In the genomic region with DNA sequence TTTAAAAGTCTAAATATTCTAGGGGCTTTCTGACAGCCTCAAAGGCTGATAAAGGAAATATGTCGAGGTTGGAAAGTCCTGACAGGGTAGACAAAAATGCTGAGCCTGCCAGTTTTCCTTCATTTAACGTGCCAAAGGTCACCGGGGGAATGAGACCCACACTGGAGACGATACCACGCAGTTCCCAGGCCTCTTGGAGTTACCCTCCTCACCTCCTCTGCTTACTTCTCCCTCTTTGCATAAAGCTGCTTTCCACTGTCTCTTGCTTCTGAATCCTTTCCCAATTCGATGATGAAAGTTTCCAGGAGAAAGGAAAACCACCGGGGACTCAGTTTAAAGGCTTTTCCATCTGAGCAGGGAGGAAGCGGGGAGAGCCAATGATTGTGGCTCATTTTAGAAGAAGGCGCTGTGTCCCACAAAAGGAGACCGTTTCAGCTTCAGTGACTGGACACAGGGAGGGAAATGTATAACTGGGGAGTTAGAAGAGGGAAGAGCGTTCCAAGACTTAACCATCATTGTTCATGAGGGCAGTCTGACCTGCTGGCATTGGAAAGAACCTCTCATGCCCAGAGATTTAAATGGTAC, we compare ENCODE assay signal across 14 mouse cellular contexts.
DNase-seq lines count a peak whose midpoint lies in the region; ATAC-seq and TF ChIP-seq lines count a peak whose summit lies in the region.
"Had no signal": no experiment of that assay in that cellular context is flagged by ENCODE, and none has a peak within 500 bp of the region (broad histone marks: within the 10 kb centered on the region; RNA-seq: fewer than 3 reads in every experiment).

No protein-coding gene starts in this region.

- no peaks in the 10 kb centered on the region for H3K27me3 ChIP-seq in hindbrain, embryonic 11.5 days (ENCODE audit: control insufficient read depth, insufficient read depth, low read length)
- H3K27me3 ChIP-seq in hindbrain, embryonic 12.5 days: no peaks in the 10 kb centered on the region
- H3K27me3 ChIP-seq in forebrain, embryonic 11.5 days (ENCODE audit: control insufficient read depth, insufficient read depth, low read length): no peaks in the 10 kb centered on the region
- H3K27me3 ChIP-seq: embryonic facial prominence, embryonic 13.5 days; neural tube, embryonic 13.5 days had no signal

- WGBS in hindbrain, embryonic 11.5 days: 59% methylated on average over 11 of the region's 11 CpGs
- 60% methylated on average over 11 of the region's 11 CpGs for WGBS in hindbrain, embryonic 12.5 days
- 68% methylated on average over 11 of the region's 11 CpGs for WGBS in forebrain, embryonic 11.5 days
- WGBS in lung, adult 2 months: 61% methylated on average over 11 of the region's 11 CpGs

- no peak overlapping the region for H3K4me3 ChIP-seq in hindbrain, embryonic 11.5 days (ENCODE audit: low read depth, low read length)
- H3K4me3 ChIP-seq in hindbrain, embryonic 12.5 days: no peak overlapping the region
- no peak overlapping the region for H3K4me3 ChIP-seq in forebrain, embryonic 11.5 days (ENCODE audit: low read depth, low read length)
- no peak overlapping the region for H3K4me3 ChIP-seq in lung, adult 2 months (replicated peaks; ENCODE audit: extremely low read depth, low read depth, low read length)
- H3K4me3 ChIP-seq: embryonic facial prominence, embryonic 13.5 days; neural tube, embryonic 13.5 days had no signal

- 0 out of 2 replicates have a peak overlapping the region, but pooled peaks have one; percentile 27 for H3K27ac ChIP-seq in hindbrain, embryonic 11.5 days (ENCODE audit: low read depth, low read length)
- H3K27ac ChIP-seq in hindbrain, embryonic 12.5 days: no peak overlapping the region
- H3K27ac ChIP-seq in forebrain, embryonic 11.5 days (ENCODE audit: low read depth, low read length): no peak overlapping the region
- H3K27ac ChIP-seq: embryonic facial prominence, embryonic 13.5 days; liver, embryonic 14.5 days; neural tube, embryonic 13.5 days had no signal

- no peak for TF ChIP-seq CTCF in lung, adult 2 months (IDR thresholded peaks at IDR 0.05; ENCODE audit: insufficient read depth, low read length)

- ATAC-seq in hindbrain, embryonic 11.5 days (ENCODE audit: low FRiP score): no peak
- no peak for ATAC-seq in hindbrain, embryonic 12.5 days (ENCODE audit: low FRiP score)
- no peak for ATAC-seq in megakaryocyte progenitor cell, adult 5-6 weeks (replicated peaks; ENCODE audit: poor library complexity)
- no peak for ATAC-seq in forebrain, embryonic 11.5 days (replicated peaks; ENCODE audit: low FRiP score)
- ATAC-seq: activated CD4-positive, CD25-positive, alpha-beta regulatory T cell, adult 4 months; forebrain, embryonic 16.5 days had no signal

- H3K36me3 ChIP-seq in hindbrain, embryonic 11.5 days (ENCODE audit: control insufficient read depth, insufficient read depth, low read length): no peaks in the 10 kb centered on the region
- no peaks in the 10 kb centered on the region for H3K36me3 ChIP-seq in hindbrain, embryonic 12.5 days
- H3K36me3 ChIP-seq in forebrain, embryonic 11.5 days (ENCODE audit: control insufficient read depth, insufficient read depth, low read length): no peaks in the 10 kb centered on the region
- H3K36me3 ChIP-seq: embryonic facial prominence, embryonic 13.5 days; neural tube, embryonic 13.5 days had no signal

- TF ChIP-seq POLR2A in lung, adult 2 months (IDR thresholded peaks at IDR 0.05; ENCODE audit: borderline replicate concordance, extremely low read depth, low read depth, low read length): no peak

- DNase-seq in hindbrain, embryonic 11.5 days (ENCODE audit: low spot score): no peak
- DNase-seq in NIH3T3 (ENCODE audit: low read depth): peak; percentile 59
- peak; percentile 70 for DNase-seq in fibroblast of lung, adult 2 months (ENCODE audit: low read depth)
- peak; percentile 21 to 26 for DNase-seq in kidney, postnatal 36 days
- DNase-seq in forebrain, embryonic 11.5 days (ENCODE audit: low spot score): no peak
- no peak for DNase-seq in lung, adult 2 months
- DNase-seq: cerebellum, postnatal 14 days had no signal

- H3K4me2 ChIP-seq in hindbrain, embryonic 11.5 days (replicated peaks; ENCODE audit: low read depth, low read length): no peak overlapping the region
- no peak overlapping the region for H3K4me2 ChIP-seq in hindbrain, embryonic 12.5 days (replicated peaks)
- H3K4me2 ChIP-seq in forebrain, embryonic 11.5 days (ENCODE audit: low read depth, low read length, severe bottlenecking): no peak overlapping the region
- H3K4me2 ChIP-seq: embryonic facial prominence, embryonic 13.5 days; neural tube, embryonic 13.5 days had no signal

- no peak overlapping the region for H3K9ac ChIP-seq in hindbrain, embryonic 11.5 days (ENCODE audit: low read depth, low read length)
- no peak overlapping the region for H3K9ac ChIP-seq in hindbrain, embryonic 12.5 days
- H3K9ac ChIP-seq in forebrain, embryonic 11.5 days (ENCODE audit: low read length): no peak overlapping the region
- H3K9ac ChIP-seq: embryonic facial prominence, embryonic 13.5 days; liver, embryonic 14.5 days; neural tube, embryonic 13.5 days had no signal

- H3K9me3 ChIP-seq in hindbrain, embryonic 11.5 days (ENCODE audit: control insufficient read depth, low read length): no peaks in the 10 kb centered on the region
- H3K9me3 ChIP-seq in hindbrain, embryonic 12.5 days (replicated peaks): no peaks in the 10 kb centered on the region
- no peaks in the 10 kb centered on the region for H3K9me3 ChIP-seq in forebrain, embryonic 11.5 days (ENCODE audit: control insufficient read depth, low read length)
- H3K9me3 ChIP-seq: embryonic facial prominence, embryonic 13.5 days; neural tube, embryonic 13.5 days had no signal

- no peaks in the 10 kb centered on the region for H3K4me1 ChIP-seq in hindbrain, embryonic 11.5 days (replicated peaks; ENCODE audit: control insufficient read depth, insufficient read depth, low read length)
- H3K4me1 ChIP-seq in hindbrain, embryonic 12.5 days: no peaks in the 10 kb centered on the region
- no peaks in the 10 kb centered on the region for H3K4me1 ChIP-seq in forebrain, embryonic 11.5 days (replicated peaks; ENCODE audit: control insufficient read depth, insufficient read depth, low read length)
- peaks cover 2% of the 10 kb centered on the region; the same call in 1 of the 2 replicates for H3K4me1 ChIP-seq in lung, adult 2 months (ENCODE audit: control insufficient read depth, insufficient read depth, low read length)

Comparison
In these comparisons a context has a peak if more than half of its experiments do, and no peak if none do; other contexts are left out.
1. DNase-seq: peak in NIH3T3 (single experiment), fibroblast of lung, adult 2 months (single experiment) and kidney, postnatal 36 days (2 of 2); none in hindbrain, embryonic 11.5 days (single experiment), forebrain, embryonic 11.5 days (single experiment) and lung, adult 2 months (single experiment).